Mouse (Mus musculus) adrenal gland, adult (tissue): Measurements from ENCODE around the gene Rasal3.

Experiments
- DNase-seq, 2 experiments: peaks; one replicate each; pipeline ENCODE4 v3.0.0; 2022 to 2023; ENCODE audit warnings: low spot score in 1 of 2; ENCODE audit not compliant: inconsistent age in 2 of 2

Rasal3 gene

DNA sequence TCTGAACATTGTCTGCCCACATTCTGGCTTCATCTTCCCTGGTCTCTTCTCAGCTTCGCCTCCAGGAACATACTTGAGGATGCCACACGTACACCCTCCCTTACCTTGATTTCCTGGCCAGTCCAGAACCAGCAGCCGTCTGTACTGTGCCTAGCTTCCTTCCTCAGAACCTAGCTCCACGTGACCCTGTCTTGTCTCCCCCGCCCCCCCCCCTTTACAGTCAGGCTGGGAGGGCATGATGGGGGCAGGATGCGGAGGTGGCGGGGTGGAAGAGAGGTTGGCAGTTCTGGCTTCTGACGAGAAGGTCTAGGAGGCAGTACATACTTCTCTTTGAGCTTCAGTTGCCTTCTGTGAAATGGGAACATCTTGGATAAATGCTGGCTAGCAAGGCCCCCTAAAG lies at the start of gene Rasal3:
Gene Rasal3 (minus strand): TSS at position 167 of the 400 bp plus-strand sequence.
- DNase-seq, result no peak

- peak in 1 of 2 experiments; percentile 35 for DNase-seq
Measured at GRCm38 (mm10) chr17:32452482-32452881, 49.1 kb upstream of the Rasal3 start, which contains the start of gene Cyp4f39. Gene Cyp4f39 (plus strand): TSS chr17:32452723.

GRCm38 (mm10) chr17:32450844-32451537 lies 47.6 kb upstream of the Rasal3 start:
- DNase-seq, result no peak

DNA sequence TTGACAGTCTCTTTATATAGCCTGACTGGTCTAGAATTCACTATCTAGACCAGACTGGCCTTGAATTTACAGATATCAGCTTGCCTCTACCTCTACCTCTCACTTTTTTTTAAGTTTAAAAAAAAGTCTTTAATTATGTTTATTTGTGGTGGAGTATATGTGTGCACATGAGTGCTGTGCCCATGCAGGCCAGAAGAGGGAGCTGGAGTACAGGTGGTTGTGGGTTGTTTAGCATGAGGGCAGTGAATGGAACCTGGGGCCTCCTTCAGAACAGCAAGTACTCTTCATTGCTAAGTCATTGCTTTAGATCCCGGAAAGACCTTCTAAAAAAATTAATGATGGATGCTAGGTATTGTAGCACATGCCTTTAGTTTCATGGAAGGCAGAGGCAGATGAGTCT lies 45.7 kb upstream of the Rasal3 start:
- no peak for DNase-seq

GRCm38 (mm10) chr17:32447195-32447594 lies 43.8 kb upstream of the Rasal3 start:
- DNase-seq, result no peak

DNA sequence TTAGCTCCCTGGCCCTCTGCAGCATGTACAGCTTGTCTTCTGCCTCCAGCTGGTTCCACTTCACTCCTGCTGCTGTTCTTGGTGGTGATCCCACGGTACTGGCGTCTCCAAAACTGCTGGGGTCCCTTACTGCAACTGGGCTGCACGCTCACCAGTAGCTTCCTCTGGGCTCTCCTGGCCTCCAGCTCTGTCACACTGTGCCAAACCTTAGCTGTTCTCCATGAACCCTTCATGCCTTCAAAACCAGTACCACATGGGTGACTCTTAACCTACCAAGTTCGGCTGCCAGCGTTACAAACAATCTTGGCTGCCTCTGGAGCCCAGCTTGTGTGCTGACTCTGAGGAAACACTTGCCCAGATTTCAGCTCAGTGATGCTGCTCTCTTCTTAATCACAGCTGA lies 41.6 kb upstream of the Rasal3 start:
- peak in 1 of 2 experiments; percentile 43 for DNase-seq

DNA sequence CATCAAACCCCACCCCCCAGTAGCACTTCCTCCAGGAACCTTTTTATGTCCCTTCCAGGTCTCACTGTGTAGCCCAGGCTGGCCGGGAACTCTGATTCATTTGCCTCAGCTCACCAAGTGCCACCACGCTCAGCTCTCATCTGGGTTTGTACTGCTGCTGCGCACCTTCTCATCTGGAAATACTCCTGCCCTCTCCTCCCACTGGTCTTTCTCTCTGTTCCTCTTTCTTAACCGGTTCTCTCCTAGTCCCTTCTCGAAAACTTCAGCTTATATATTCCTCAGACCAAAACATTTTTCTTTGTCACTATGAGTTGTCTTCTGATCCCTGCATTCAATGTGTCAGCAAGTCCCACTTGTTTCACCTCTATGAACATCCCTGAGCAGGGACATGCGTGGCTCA lies 39.9 kb upstream of the Rasal3 start:
- no peak for DNase-seq

- peak in 1 of 2 experiments; percentile 56 for DNase-seq
Measured at GRCm38 (mm10) chr17:32437106-32437505, 33.7 kb upstream of the Rasal3 start.

- no peak for DNase-seq
Measured at GRCm38 (mm10) chr17:32435151-32435550, 31.8 kb upstream of the Rasal3 start.

GRCm38 (mm10) chr17:32434324-32434723 lies 30.9 kb upstream of the Rasal3 start:
- DNase-seq, result no peak

- peak in 1 of 2 experiments; percentile 59 for DNase-seq
Measured at GRCm38 (mm10) chr17:32431972-32432371, 28.6 kb upstream of the Rasal3 start.

DNA sequence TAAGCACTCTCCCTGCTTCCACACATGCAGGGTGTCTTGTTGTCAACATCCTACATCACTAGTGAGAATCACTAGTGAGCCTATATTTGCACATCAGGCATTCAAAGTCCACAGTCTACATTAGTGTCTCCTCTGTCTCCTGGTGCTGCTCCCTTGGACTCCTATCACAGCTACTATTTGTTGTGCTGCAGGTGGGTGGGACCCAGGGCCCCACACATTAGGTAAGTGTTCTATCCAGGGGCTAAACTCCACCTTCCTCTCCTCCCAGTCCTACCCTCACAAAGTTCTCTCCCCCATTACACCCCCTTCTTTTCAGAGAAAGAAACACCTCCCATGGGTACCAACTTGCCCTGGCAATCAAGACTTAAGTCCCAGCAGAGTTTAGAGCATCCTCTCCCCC lies 23.2 kb upstream of the Rasal3 start:
- DNase-seq, result no peak

DNA sequence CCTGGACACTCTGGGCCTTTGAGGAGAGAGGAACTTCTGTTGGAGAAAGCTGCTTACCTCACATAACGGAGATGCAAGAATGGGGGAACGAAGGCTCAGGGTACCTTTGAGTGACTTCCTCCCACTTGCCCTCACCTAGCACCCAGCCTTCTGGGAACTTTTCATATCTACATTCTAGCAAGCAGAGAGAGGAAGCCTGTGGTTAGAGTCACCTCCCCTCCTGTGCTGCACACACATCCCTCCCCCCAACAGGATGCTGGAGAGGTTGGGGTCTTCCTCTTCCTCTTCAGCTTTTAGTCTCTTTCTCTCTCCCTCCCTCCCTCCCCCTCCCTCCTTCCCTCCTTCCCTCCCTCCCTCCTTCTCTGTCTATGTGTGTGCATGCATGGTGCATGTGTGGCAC lies 20.7 kb upstream of the Rasal3 start, which contains the start of gene Pglyrp2:
Gene Pglyrp2 (minus strand): TSS at position 134 of the 400 bp plus-strand sequence.
- DNase-seq, result no peak

- no peak for DNase-seq
Measured at GRCm38 (mm10) chr17:32420781-32421180, 17.4 kb upstream of the Rasal3 start.

GRCm38 (mm10) chr17:32419989-32420388 lies 16.6 kb upstream of the Rasal3 start:
- DNase-seq, result no peak

GRCm38 (mm10) chr17:32416771-32417170 lies 13.4 kb upstream of the Rasal3 start:
- no peak for DNase-seq

- DNase-seq, result no peak
Measured at GRCm38 (mm10) chr17:32415417-32416020, 12.1 kb upstream of the Rasal3 start.

GRCm38 (mm10) chr17:32411898-32412297 lies 8.5 kb upstream of the Rasal3 start:
- DNase-seq, result no peak

- DNase-seq, result no peak
Measured at GRCm38 (mm10) chr17:32402779-32403157, 615 bp downstream of the Rasal3 start.

DNA sequence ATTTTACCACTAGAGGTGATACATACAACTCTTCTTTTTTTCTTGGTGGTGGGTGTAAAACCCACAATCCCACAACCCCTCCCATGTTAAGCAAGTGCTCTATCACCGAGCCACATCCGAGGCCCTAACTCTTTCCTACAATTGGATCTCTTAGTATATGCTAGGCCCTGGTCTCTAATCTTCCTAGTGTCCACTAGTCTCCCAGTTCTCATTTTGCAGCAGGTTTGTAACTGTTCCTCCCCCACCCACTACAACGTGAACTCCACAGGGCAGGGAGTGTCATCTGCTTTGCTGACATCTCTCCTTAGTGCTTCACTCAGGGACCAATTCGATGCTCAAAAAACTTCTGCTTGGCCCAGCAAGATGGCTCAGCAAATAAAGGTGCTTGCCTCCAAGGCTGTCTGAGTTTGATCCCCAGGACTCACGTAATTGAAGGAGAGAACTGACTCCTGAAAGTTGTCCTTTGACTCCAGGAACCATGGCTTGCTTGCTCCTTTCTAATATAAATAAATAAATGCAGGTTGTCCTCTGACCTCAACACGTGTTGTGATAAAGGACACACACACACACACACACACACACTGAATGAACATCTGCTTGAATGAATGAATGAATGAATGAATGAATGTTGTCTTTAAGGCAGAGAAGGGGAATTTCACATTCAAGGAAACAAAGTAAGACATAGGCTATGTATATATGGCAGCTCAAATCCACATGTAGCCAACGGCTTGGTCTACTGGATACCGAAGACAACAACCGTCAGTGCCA lies 1.2 kb downstream of the Rasal3 start:
- no peak for DNase-seq

GRCm38 (mm10) chr17:32396266-32396665 lies 7.1 kb downstream of the Rasal3 start:
- no peak for DNase-seq

DNA sequence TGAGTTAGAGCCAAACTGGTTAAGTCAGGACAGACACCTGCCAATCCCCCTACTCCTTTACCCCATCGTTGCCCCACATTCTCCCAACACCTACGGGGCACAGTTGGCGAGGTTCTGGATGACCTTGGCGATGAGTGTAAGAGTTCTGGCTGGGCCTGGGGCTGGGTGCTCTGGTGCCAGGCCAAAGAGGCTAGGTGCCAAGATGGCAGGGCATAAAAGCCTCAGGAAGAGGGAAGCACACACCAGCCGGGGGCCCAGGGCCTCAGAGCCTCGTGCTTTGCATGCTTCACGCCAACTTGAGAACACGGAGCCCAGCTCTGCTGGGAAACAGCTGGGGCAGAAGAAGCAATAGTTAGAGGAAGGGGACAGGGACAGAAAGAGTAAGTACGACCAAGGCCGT lies 9.4 kb downstream of the Rasal3 start:
- DNase-seq, result no peak
